9 mouse cellular contexts compared by ENCODE assay signal in the genomic region with DNA sequence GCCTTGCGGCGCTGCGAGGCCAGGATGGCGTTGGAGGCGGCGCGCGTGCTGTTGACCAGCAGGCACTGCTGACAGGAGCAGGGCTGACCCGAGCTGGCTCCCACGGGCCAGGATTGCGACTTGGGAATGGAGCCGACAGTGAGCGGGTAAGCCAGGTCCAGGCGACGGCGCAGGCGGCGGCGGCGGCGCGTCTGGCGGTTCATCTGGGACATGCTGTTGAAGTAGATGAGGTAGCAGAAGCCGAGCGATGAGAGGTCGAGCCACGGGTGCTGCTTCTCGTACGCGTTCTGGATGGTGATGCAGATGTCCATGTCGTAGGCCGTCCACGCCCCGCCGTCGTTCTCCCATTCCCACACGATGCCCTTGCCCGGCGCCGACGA. TPM values are rescaled to one million over a fixed set of nuclear protein-coding genes. Genes with fewer than 3 reads are reported as not detected.
DNase-seq lines count a peak whose midpoint lies in the region; ATAC-seq lines count a peak whose summit lies in the region.
"Had no signal": no experiment of that assay in that cellular context is flagged by ENCODE, and none has a peak within 500 bp of the region (broad histone marks: within the 10 kb centered on the region; RNA-seq: fewer than 3 reads in every experiment).

No protein-coding gene starts in this region.

- H3K27me3 ChIP-seq in heart, embryonic 12.5 days (replicated peaks) = peaks cover 100% of the 10 kb centered on the region
- H3K27me3 ChIP-seq in neural tube, embryonic 11.5 days (ENCODE audit: control insufficient read depth, insufficient read depth, low read length) = peaks cover 54% of the 10 kb centered on the region
- H3K27me3 ChIP-seq in neural tube, embryonic 15.5 days (replicated peaks) = peaks cover 35% of the 10 kb centered on the region
- H3K27me3 ChIP-seq in forebrain, embryonic 11.5 days (ENCODE audit: control insufficient read depth, insufficient read depth, low read length) = peaks cover 41% of the 10 kb centered on the region
- H3K27me3 ChIP-seq in midbrain, embryonic 15.5 days (replicated peaks) = peaks cover 19% of the 10 kb centered on the region

- no peak overlapping the region for H3K9ac ChIP-seq in heart, embryonic 12.5 days
- H3K9ac ChIP-seq in neural tube, embryonic 11.5 days (ENCODE audit: low read length) = no peak overlapping the region
- no peak overlapping the region for H3K9ac ChIP-seq in neural tube, embryonic 15.5 days (replicated peaks)
- H3K9ac ChIP-seq in forebrain, embryonic 11.5 days (ENCODE audit: low read length) = no peak overlapping the region; the same call in 1 of the 2 replicates
- H3K9ac ChIP-seq in midbrain, embryonic 15.5 days = no peak overlapping the region

- peak overlapping the region; percentile 57 for H3K4me2 ChIP-seq in heart, embryonic 12.5 days
- H3K4me2 ChIP-seq in neural tube, embryonic 11.5 days (ENCODE audit: low read depth) = peak overlapping the region; percentile 36
- H3K4me2 ChIP-seq in neural tube, embryonic 15.5 days = no peak overlapping the region
- peak overlapping the region; percentile 43 for H3K4me2 ChIP-seq in forebrain, embryonic 11.5 days (ENCODE audit: low read depth, low read length, severe bottlenecking)
- peak overlapping the region; percentile 1; the same call in 1 of the 2 replicates for H3K4me2 ChIP-seq in midbrain, embryonic 15.5 days

- no peak for DNase-seq in heart, adult 9 months (ENCODE audit: low spot score in 2 of 2)
- DNase-seq in neural tube, embryonic 11.5 days (ENCODE audit: low spot score) = no peak
- DNase-seq in forebrain, embryonic 11.5 days (ENCODE audit: low spot score) = peak; percentile 62
- no peak for DNase-seq in gastrocnemius, postnatal 25 days
- no peak for DNase-seq in thymus, postnatal 10 days (ENCODE audit: low spot score in 2 of 2)
- DNase-seq: layer of hippocampus, adult 9-11 months had no signal

- peak overlapping the region; percentile 28 for H3K4me3 ChIP-seq in heart, embryonic 12.5 days
- H3K4me3 ChIP-seq in neural tube, embryonic 11.5 days (ENCODE audit: low read depth, low read length) = peak overlapping the region; percentile 4; the same call in 1 of the 2 replicates
- no peak overlapping the region; the same call in 1 of the 2 replicates for H3K4me3 ChIP-seq in neural tube, embryonic 15.5 days (replicated peaks)
- H3K4me3 ChIP-seq in forebrain, embryonic 11.5 days (ENCODE audit: low read depth, low read length) = peak overlapping the region; percentile 10
- no peak overlapping the region for H3K4me3 ChIP-seq in midbrain, embryonic 15.5 days

- ATAC-seq in heart, embryonic 12.5 days (ENCODE audit: insufficient number of reproducible peaks, low FRiP score) = no peak
- no peak for ATAC-seq in neural tube, embryonic 11.5 days (ENCODE audit: insufficient read depth, low FRiP score, low TSS enrichment)
- ATAC-seq in neural tube, embryonic 15.5 days (ENCODE audit: low FRiP score) = no peak
- no peak for ATAC-seq in forebrain, embryonic 11.5 days (replicated peaks; ENCODE audit: low FRiP score)
- no peak for ATAC-seq in midbrain, embryonic 15.5 days (replicated peaks)

- H3K36me3 ChIP-seq in heart, embryonic 12.5 days = no peaks in the 10 kb centered on the region
- H3K36me3 ChIP-seq in neural tube, embryonic 11.5 days (ENCODE audit: control insufficient read depth, insufficient read depth, low read length) = no peaks in the 10 kb centered on the region
- H3K36me3 ChIP-seq in neural tube, embryonic 15.5 days = peaks cover 38% of the 10 kb centered on the region
- H3K36me3 ChIP-seq in forebrain, embryonic 11.5 days (ENCODE audit: control insufficient read depth, insufficient read depth, low read length) = no peaks in the 10 kb centered on the region
- H3K36me3 ChIP-seq in midbrain, embryonic 15.5 days (replicated peaks) = peaks cover 9% of the 10 kb centered on the region; the same call in 1 of the 2 replicates

- no peak overlapping the region for H3K27ac ChIP-seq in heart, embryonic 12.5 days (ENCODE audit: poor library complexity, severe bottlenecking)
- no peak overlapping the region for H3K27ac ChIP-seq in neural tube, embryonic 11.5 days (ENCODE audit: low read depth, low read length)
- no peak overlapping the region for H3K27ac ChIP-seq in neural tube, embryonic 15.5 days (replicated peaks)
- no peak overlapping the region for H3K27ac ChIP-seq in forebrain, embryonic 11.5 days (ENCODE audit: low read depth, low read length)
- H3K27ac ChIP-seq in midbrain, embryonic 15.5 days = no peak overlapping the region

- no peaks in the 10 kb centered on the region for H3K9me3 ChIP-seq in heart, embryonic 12.5 days (replicated peaks)
- no peaks in the 10 kb centered on the region for H3K9me3 ChIP-seq in neural tube, embryonic 11.5 days (ENCODE audit: control insufficient read depth, low read length)
- no peaks in the 10 kb centered on the region for H3K9me3 ChIP-seq in neural tube, embryonic 15.5 days (replicated peaks)
- no peaks in the 10 kb centered on the region for H3K9me3 ChIP-seq in forebrain, embryonic 11.5 days (ENCODE audit: control insufficient read depth, low read length)
- H3K9me3 ChIP-seq in midbrain, embryonic 15.5 days = no peaks in the 10 kb centered on the region

- WGBS in heart, embryonic 12.5 days = 2% methylated on average over 41 of the region's 41 CpGs
- under 1% methylated on average over 41 of the region's 41 CpGs for WGBS in neural tube, embryonic 11.5 days
- 12% methylated on average over 41 of the region's 41 CpGs for WGBS in neural tube, embryonic 15.5 days
- 1% methylated on average over 41 of the region's 41 CpGs for WGBS in forebrain, embryonic 11.5 days
- WGBS in midbrain, embryonic 15.5 days = 8% methylated on average over 41 of the region's 41 CpGs

- 0 out of 2 replicates have a peak, but pooled peaks cover 8% of the 10 kb centered on the region for H3K4me1 ChIP-seq in heart, embryonic 12.5 days (replicated peaks)
- H3K4me1 ChIP-seq in neural tube, embryonic 11.5 days (ENCODE audit: control insufficient read depth, insufficient read depth, low read length) = peaks cover 4% of the 10 kb centered on the region; the same call in 1 of the 2 replicates
- peaks cover 43% of the 10 kb centered on the region for H3K4me1 ChIP-seq in neural tube, embryonic 15.5 days
- peaks cover 5% of the 10 kb centered on the region; the same call in 1 of the 2 replicates for H3K4me1 ChIP-seq in forebrain, embryonic 11.5 days (replicated peaks; ENCODE audit: control insufficient read depth, insufficient read depth, low read length)
- peaks cover 37% of the 10 kb centered on the region for H3K4me1 ChIP-seq in midbrain, embryonic 15.5 days

RNA-seq across cellular contexts. Expression of gene Dtx1, which starts 17.0 kb away (rescaled TPM):
- polyA plus RNA-seq in heart, embryonic 12.5 days (2016; fragmentation: Nextera tagmentation; extraction: Ambion mirVana) = 0.24 and 0.28 TPM in 2 replicates
- polyA plus RNA-seq in neural tube, embryonic 11.5 days (2014; fragmentation: Nextera tagmentation; extraction: Ambion mirVana) = 7.0 and 7.4 TPM in 2 replicates
- 59.9 and 61.1 TPM in 2 replicates for polyA plus RNA-seq in neural tube, embryonic 15.5 days (2015; fragmentation: Nextera tagmentation; extraction: Ambion mirVana)
- 6.4 and 6.6 TPM in 2 replicates for polyA plus RNA-seq in forebrain, embryonic 11.5 days (2014; fragmentation: Nextera tagmentation; extraction: Ambion mirVana)
- 64.5 and 68.9 TPM in 2 replicates for polyA plus RNA-seq in midbrain, embryonic 15.5 days (2015; fragmentation: Nextera tagmentation; extraction: Ambion mirVana)
- total RNA-seq in gastrocnemius, postnatal 25 days (2021) = under 1 TPM; 0.61 to 0.91 TPM

RNA-seq across cellular contexts. Expression of gene Rasal1, which starts 46.1 kb away (rescaled TPM):
- 0.21 TPM in 1 of 2 replicates, not detected in the other for polyA plus RNA-seq in heart, embryonic 12.5 days (2016; fragmentation: Nextera tagmentation; extraction: Ambion mirVana)
- polyA plus RNA-seq in neural tube, embryonic 11.5 days (2014; fragmentation: Nextera tagmentation; extraction: Ambion mirVana) = 0.39 TPM in 1 of 2 replicates, not detected in the other
- 0.24 and 0.93 TPM in 2 replicates for polyA plus RNA-seq in neural tube, embryonic 15.5 days (2015; fragmentation: Nextera tagmentation; extraction: Ambion mirVana)
- not detected in 2 replicates for polyA plus RNA-seq in forebrain, embryonic 11.5 days (2014; fragmentation: Nextera tagmentation; extraction: Ambion mirVana)
- polyA plus RNA-seq in midbrain, embryonic 15.5 days (2015; fragmentation: Nextera tagmentation; extraction: Ambion mirVana) = 1.0 and 1.6 TPM in 2 replicates
- not detected for total RNA-seq in gastrocnemius, postnatal 25 days (2021)

RNA-seq across cellular contexts. Expression of gene Oas2, which starts 55.0 kb away (rescaled TPM):
- 0.08 and 0.11 TPM in 2 replicates for polyA plus RNA-seq in heart, embryonic 12.5 days (2016; fragmentation: Nextera tagmentation; extraction: Ambion mirVana)
- not detected in 2 replicates for polyA plus RNA-seq in neural tube, embryonic 11.5 days (2014; fragmentation: Nextera tagmentation; extraction: Ambion mirVana)
- polyA plus RNA-seq in neural tube, embryonic 15.5 days (2015; fragmentation: Nextera tagmentation; extraction: Ambion mirVana) = 0.20 and 0.46 TPM in 2 replicates
- polyA plus RNA-seq in forebrain, embryonic 11.5 days (2014; fragmentation: Nextera tagmentation; extraction: Ambion mirVana) = 0.15 TPM in 1 of 2 replicates, not detected in the other
- 0.43 and 0.59 TPM in 2 replicates for polyA plus RNA-seq in midbrain, embryonic 15.5 days (2015; fragmentation: Nextera tagmentation; extraction: Ambion mirVana)
- total RNA-seq in gastrocnemius, postnatal 25 days (2021) = under 1 TPM; 0.21 to 0.28 TPM

Comparison
In these comparisons a context has a peak if more than half of its experiments do, and no peak if none do; other contexts are left out.
1. H3K4me3 ChIP-seq: peak in heart, embryonic 12.5 days (single experiment), neural tube, embryonic 11.5 days (single experiment) and forebrain, embryonic 11.5 days (single experiment); none in neural tube, embryonic 15.5 days (single experiment) and midbrain, embryonic 15.5 days (single experiment).